Mouse (Mus musculus) neural tube, embryonic 14.5 days (tissue): ENCODE data around the gene Hecw2. TPM values are rescaled to one million over a fixed set of nuclear protein-coding genes. Genes with fewer than 3 reads are reported as not detected.

Experiments
- ATAC-seq: fragments of 200-750 bp; cut with Nextera tagmentation; 2 replicates; pipeline ENCODE4 v1.8.0; 2017; ENCODE audit warnings: low read depth, mild to moderate bottlenecking, moderate TSS enrichment, moderate library complexity
- H3K27ac ChIP-seq: fragments of 300-500 bp; sonication (generic); 2 replicates; pipeline ENCODE4 v1.5.1; 2014; ENCODE audit warnings: low read depth, mild to moderate bottlenecking, control low read depth, low read length, moderate library complexity, mixed read lengths
- H3K27me3 ChIP-seq: fragments of 300-500 bp; sonication (generic); 2 replicates; pipeline ENCODE4 v1.6.1; 2014; ENCODE audit warnings: low read length; ENCODE audit not compliant: control insufficient read depth, insufficient read depth
- H3K36me3 ChIP-seq: fragments of 300-500 bp; sonication (generic); 2 replicates; pipeline ENCODE4 v1.6.1; 2014; ENCODE audit warnings: low read length, mixed read lengths; ENCODE audit not compliant: control insufficient read depth, insufficient read depth
- H3K4me1 ChIP-seq: fragments of 300-500 bp; sonication (generic); 2 replicates; pipeline ENCODE4 v1.6.1; 2014; ENCODE audit warnings: low read length; ENCODE audit not compliant: control insufficient read depth, insufficient read depth
- H3K4me2 ChIP-seq: fragments of 300-500 bp; sonication (generic); 2 replicates; pipeline ENCODE4 v1.6.1; 2014; ENCODE audit warnings: mild to moderate bottlenecking, low read depth, low read length, control low read depth
- H3K4me3 ChIP-seq: fragments of 300-500 bp; sonication (generic); 2 replicates; pipeline ENCODE4 v1.5.1; 2014; ENCODE audit warnings: low read depth, low read length, control low read depth, mixed read lengths
- H3K9ac ChIP-seq: fragments of 300-500 bp; sonication (generic); replicated peaks from 2 replicates; pipeline ENCODE4 v1.6.1; 2014; ENCODE audit warnings: low read depth, mild to moderate bottlenecking, control low read depth, low read length, mixed read lengths
- H3K9me3 ChIP-seq: fragments of 300-500 bp; sonication (generic); 2 replicates; pipeline ENCODE4 v1.6.1; 2016; ENCODE audit warnings: low read length; ENCODE audit not compliant: control insufficient read depth
- WGBS: fragments of 180-500 bp; shearing (Covaris S2); extraction: QIAGEN DNeasy Blood & Tissue Kit; methylation state at CpG from one replicate; pipeline ENCODE4 v1.1.7; 2014; 5-methylcytosine and 5-hydroxymethylcytosine counted together
- polyA plus RNA-seq: library from polyadenylated mRNA; unstranded; fragments of >200 nt; fragmentation: Nextera tagmentation; extraction: Ambion mirVana; gene quantifications from 2 replicates; pipeline ENCODE4 v1.2.1, GENCODE M21; 2014

Gene Hecw2
- polyA plus RNA-seq, 1 experiment from 2014 or later: 10.0 TPM

DNA sequence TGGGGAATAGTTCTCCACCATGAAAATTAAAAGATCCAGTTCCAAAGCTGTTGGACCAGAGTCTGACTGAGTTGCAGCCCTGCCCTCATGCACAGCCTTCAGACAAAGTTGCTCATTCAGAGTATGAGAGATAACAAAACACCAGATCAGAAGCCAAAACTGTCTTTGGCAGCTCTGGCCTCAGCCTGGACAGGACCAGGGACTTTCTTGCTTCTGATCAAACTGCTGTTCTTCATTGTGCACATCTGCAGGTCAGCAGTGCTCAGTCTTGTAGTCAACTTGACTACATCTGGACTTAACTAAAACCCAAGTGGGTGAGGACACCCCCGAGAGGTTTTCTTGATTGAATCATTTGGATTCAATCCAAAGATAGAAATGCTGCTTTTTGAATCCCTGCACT is 120.5 kb downstream of the Hecw2 start:
- 52% methylated on average over 1 of the region's 1 CpGs for WGBS
- ATAC-seq: no peak
- Histone ChIP-seq H3K4me3 (no peak overlapping the region), H3K9me3 (no peaks in the 10 kb centered on the region), H3K9ac (no peak overlapping the region), H3K27ac (no peak overlapping the region), H3K36me3 (no peaks in the 10 kb centered on the region), H3K4me1 (no peaks in the 10 kb centered on the region), H3K4me2 (no peak overlapping the region), H3K27me3 (no peaks in the 10 kb centered on the region)

DNA sequence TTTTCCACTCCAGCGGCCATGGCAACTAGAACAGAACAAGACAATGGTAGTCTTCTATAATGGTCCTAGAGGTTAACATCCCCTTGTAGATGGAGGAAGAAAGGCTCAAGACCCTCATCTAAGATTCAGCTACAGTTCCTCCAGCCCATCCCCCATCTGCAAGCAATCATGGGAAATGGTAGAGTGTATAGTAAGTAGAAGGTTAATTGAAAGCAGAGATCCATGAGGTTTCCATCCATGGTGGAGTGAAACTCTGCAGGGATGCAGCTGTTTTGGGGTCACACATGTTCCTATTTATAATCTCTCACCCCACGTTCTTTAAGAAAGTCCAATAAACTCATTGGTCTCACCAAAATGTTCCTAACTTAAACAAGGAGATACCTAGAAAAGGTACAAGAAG is 124.8 kb downstream of the Hecw2 start:
- Histone ChIP-seq H3K4me1 (no peaks in the 10 kb centered on the region), H3K27me3 (no peaks in the 10 kb centered on the region), H3K4me3 (no peak overlapping the region), H3K36me3 (no peaks in the 10 kb centered on the region), H3K9me3 (no peaks in the 10 kb centered on the region), H3K4me2 (no peak overlapping the region), H3K9ac (no peak overlapping the region), H3K27ac (no peak overlapping the region)
- WGBS: 83% methylated on average over 2 of the region's 2 CpGs
- ATAC-seq: no peak

DNA sequence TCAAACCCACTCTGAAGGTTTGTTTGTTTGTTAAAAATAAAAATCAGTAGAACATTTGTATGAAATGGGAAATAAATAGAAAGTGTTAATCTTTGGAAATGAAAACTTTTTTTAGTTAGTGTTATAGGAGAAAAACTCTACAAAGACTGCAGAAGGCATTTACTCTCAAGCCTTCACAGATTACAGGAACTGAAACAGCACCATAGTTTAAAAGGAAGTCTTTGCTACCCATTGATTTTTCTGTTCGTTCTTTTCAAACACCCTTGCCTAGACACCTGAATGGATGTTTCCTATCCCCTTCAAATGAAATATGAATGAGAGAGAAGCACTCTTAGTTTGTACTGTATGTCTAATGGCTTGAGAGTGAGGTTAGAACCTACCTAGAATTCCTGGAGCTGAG is 126.7 kb downstream of the Hecw2 start:
- Histone ChIP-seq H3K36me3 (no peaks in the 10 kb centered on the region), H3K4me3 (no peak overlapping the region), H3K27ac (no peak overlapping the region), H3K4me2 (no peak overlapping the region), H3K9ac (no peak overlapping the region), H3K27me3 (no peaks in the 10 kb centered on the region), H3K4me1 (no peaks in the 10 kb centered on the region), H3K9me3 (no peaks in the 10 kb centered on the region)
- WGBS: 78% methylated on average over 1 of the region's 1 CpGs
- ATAC-seq: no peak

DNA sequence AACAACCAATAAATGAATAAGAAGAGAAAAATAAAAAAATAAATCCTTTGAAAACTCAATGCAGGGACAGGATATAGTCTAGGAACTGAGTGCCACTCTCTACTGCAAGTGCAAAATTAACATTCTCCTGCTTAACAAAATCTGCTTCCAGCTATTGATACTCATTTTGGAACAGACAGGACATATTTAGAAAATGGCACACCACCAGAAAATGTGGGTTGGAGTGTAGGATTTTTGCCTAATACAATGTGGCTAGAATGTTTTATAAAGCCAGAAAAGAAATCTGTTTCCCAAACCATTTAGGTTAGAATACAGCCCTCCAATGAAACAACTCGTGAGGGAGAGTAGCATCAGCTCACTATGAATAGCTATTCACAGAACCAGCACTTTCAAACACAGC is 129.5 kb downstream of the Hecw2 start:
- 70% methylated on average over 1 of the region's 1 CpGs for WGBS
- no peaks in the 10 kb centered on the region for H3K27me3 ChIP-seq

DNA sequence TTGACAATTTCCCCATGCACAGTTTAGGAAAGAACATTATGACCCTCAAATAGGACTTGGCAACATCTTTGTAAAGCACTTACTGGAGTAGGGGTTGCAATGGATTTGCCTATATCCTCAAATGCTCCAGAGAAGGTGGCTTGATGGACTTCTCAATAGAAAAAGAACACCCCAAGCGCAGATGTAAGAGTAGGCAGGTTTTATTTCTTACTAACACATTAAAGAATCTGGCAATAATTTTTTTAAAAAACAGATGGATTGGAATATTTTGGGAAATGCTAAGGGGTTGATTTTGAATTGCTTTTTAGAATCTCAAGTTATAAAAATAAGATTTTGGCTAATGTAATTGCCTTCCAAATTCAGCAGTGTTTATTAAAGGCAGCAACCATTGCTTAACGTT is 133.9 kb downstream of the Hecw2 start:
- H3K9ac ChIP-seq: no peak overlapping the region
- no peak overlapping the region for H3K4me2 ChIP-seq
- ATAC-seq: no peak
- H3K36me3 ChIP-seq: no peaks in the 10 kb centered on the region
- no peaks in the 10 kb centered on the region for H3K9me3 ChIP-seq
- WGBS: 92% methylated on average over 2 of the region's 2 CpGs
- H3K4me3 ChIP-seq: no peak overlapping the region
- H3K27me3 ChIP-seq: no peaks in the 10 kb centered on the region
- H3K4me1 ChIP-seq: no peaks in the 10 kb centered on the region
- no peak overlapping the region for H3K27ac ChIP-seq

More for the DNA sequence above, 129.5 kb downstream of the Hecw2 start:
- ATAC-seq: no peak
- no peak overlapping the region for H3K4me2 ChIP-seq
- no peak overlapping the region for H3K9ac ChIP-seq
- H3K9me3 ChIP-seq: no peaks in the 10 kb centered on the region
- H3K4me3 ChIP-seq: no peak overlapping the region
- H3K27ac ChIP-seq: no peak overlapping the region
- no peaks in the 10 kb centered on the region for H3K36me3 ChIP-seq
- H3K4me1 ChIP-seq: no peaks in the 10 kb centered on the region

DNA sequence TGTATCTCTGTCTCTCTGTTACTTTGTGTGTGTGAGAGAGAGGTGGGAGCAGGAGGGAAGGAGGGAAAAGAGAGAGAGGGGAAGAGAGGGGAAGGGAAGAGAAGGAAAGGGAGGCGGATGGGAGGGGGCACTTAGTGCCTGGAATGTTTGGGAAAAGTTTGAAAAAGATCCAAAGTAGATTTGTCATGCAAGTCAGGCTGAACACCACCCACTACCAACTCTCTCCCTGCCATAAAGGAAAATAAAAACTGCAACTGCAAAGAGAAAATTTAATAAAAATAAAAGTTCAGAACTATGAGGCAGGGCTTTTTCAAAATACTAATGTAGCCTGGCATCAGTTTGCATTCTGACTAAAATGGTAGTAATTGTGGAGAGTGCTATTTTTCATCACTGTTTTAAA is 135.2 kb downstream of the Hecw2 start:
- H3K4me3 ChIP-seq: no peak overlapping the region
- no peaks in the 10 kb centered on the region for H3K36me3 ChIP-seq
- no peaks in the 10 kb centered on the region for H3K9me3 ChIP-seq
- no peaks in the 10 kb centered on the region for H3K4me1 ChIP-seq
- no peaks in the 10 kb centered on the region for H3K27me3 ChIP-seq
- WGBS: 77% methylated on average over 1 of the region's 1 CpGs
- H3K4me2 ChIP-seq: no peak overlapping the region
- no peak overlapping the region for H3K9ac ChIP-seq
- no peak for ATAC-seq
- H3K27ac ChIP-seq: no peak overlapping the region

DNA sequence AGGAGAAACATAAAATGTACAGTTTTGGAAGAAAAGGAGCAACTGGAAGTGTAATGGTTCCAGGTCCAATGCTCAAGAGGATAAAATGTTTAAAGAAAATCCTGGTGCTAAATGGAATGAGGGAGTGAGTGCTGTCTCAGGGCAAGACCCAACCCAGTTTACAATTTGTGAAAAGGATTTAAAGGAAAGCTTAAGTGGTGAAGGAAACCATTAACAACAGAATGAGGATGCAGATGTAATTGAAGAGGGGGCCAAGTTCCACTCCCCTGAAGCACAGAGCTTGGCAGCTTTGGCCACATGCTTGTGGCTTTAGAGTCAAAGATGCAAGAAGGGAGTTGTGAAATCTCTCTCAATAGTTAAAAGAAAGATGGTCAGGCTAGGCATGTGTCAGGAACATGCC is 142.2 kb downstream of the Hecw2 start:
- Histone ChIP-seq H3K27ac (no peak overlapping the region), H3K36me3 (no peaks in the 10 kb centered on the region), H3K4me2 (no peak overlapping the region), H3K4me3 (no peak overlapping the region), H3K9ac (no peak overlapping the region), H3K27me3 (no peaks in the 10 kb centered on the region), H3K4me1 (no peaks in the 10 kb centered on the region), H3K9me3 (no peaks in the 10 kb centered on the region)
- no peak for ATAC-seq

DNA sequence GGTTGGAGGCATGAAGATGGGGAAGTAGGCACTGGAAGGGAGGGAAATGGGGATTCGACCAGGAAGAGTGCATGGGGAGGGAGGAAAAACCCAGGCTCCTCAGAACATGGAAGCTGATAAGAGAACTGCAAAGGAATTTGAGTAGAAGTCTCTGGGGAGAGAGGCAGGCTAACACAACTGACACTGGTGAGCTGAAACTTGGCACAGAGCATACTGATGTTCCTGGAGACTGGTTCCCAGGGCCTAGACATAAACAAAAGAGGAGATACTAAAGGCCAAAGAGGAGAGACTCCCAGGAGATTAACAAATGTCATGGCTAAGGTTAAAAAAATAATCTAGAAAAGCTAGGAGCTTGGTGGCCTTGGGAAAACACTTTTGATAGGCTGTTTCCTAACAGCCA is 148.0 kb downstream of the Hecw2 start:
- Histone ChIP-seq H3K27me3 (no peaks in the 10 kb centered on the region), H3K9ac (no peak overlapping the region), H3K4me3 (no peak overlapping the region), H3K36me3 (no peaks in the 10 kb centered on the region), H3K9me3 (no peaks in the 10 kb centered on the region), H3K4me1 (no peaks in the 10 kb centered on the region), H3K27ac (no peak overlapping the region), H3K4me2 (no peak overlapping the region)
- ATAC-seq: no peak
- 82% methylated on average over 1 of the region's 1 CpGs for WGBS

DNA sequence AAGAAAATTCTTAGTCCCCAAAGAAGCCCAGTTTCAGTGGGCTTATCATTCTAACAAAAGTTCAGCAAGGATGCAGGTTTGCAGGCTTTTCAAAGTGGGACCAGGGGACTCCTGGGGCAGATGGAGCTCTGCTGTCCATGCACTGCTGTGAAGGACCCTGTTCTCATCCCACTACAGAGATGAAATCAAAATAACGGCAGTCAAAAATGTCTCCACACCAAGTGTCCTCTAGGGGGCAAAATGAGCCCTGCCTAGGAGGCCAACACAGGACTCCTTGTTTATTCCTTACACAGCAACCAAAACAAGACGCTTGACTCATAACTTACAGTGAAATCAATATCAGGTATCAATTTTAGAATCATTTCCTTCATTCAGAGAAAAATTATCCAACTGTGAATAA is 155.9 kb downstream of the Hecw2 start:
- ATAC-seq: no peak
- no peak overlapping the region for H3K9ac ChIP-seq
- H3K4me2 ChIP-seq: no peak overlapping the region
- no peaks in the 10 kb centered on the region for H3K36me3 ChIP-seq
- H3K9me3 ChIP-seq: no peaks in the 10 kb centered on the region
- H3K27ac ChIP-seq: no peak overlapping the region
- WGBS: 49% methylated on average over 2 of the region's 2 CpGs
- no peaks in the 10 kb centered on the region for H3K4me1 ChIP-seq
- H3K4me3 ChIP-seq: no peak overlapping the region
- H3K27me3 ChIP-seq: no peaks in the 10 kb centered on the region

DNA sequence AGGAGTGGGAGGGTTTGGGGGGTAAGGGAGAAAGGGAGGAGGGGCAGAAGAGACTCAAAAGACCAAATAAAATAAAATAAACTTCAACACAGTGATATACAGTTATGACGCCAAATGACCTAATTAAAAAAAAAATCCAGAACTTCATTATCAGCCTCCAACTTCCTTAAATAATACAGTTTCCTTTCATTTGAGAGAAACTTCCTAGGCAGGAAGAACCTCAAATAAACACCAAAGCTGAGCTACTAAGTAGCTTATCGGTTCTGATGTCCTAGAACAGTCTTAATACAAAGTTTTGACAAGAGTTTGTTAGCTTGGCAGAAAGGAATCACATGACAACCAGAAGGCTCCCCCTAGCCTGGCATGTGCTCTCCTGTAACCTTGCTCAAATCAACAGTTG is 177.3 kb downstream of the Hecw2 start:
- ATAC-seq: no peak
- H3K9ac ChIP-seq: no peak overlapping the region
- H3K36me3 ChIP-seq: no peaks in the 10 kb centered on the region
- H3K4me1 ChIP-seq: no peaks in the 10 kb centered on the region
- H3K4me2 ChIP-seq: no peak overlapping the region
- H3K27me3 ChIP-seq: no peaks in the 10 kb centered on the region
- no peak overlapping the region for H3K27ac ChIP-seq
- WGBS: 85% methylated on average over 2 of the region's 2 CpGs
- H3K9me3 ChIP-seq: no peaks in the 10 kb centered on the region
- H3K4me3 ChIP-seq: no peak overlapping the region
